Mouse (Mus musculus): ENCODE measurements around the gene Gpr180. TPM values are rescaled to one million over a fixed set of nuclear protein-coding genes. Genes with fewer than 3 reads are reported as not detected.
"Not testable (repeated sequence)": the region's sequence is repeated elsewhere in the genome, so short reads cannot be mapped to it uniquely, and the experiment has no call there.

Gene Gpr180
- total and polyA plus RNA-seq, 2 experiments = 28.0 to 32.7 TPM

DNA sequence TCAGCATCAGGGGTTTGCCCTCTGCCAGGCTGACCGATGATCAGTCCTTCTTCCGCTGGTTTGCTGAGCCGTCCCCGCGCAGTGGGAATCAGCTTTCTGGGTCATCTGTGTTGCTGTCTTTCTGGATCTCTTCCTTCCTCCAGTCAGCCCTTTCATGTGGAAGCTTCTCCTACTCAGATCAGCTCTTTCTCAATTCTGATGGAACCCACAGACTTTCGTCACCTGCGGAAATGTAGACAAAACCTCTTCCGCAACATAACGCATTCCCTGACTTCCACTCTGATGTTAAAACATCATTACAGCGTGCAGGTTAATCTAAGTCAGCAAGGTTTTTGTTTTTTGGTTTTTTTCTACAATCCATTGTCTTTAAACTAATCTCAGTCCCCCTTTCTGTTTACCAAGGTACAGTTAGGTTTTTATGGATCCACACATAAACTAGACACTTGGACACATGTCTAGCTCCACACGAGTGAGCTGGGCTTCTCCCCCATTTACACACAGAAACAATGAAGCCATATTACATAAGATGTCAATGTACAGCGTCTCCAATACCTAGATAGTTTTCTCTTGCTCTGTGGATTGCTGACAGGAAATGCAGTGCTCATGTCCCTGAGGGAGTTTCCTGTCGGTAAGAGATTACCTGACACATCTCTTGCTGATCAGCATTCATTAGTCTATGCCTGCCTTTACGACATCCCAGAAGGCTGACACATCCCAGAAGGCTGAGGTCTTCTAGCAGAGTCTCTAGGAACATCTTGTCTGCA is 35.5 kb upstream of the Gpr180 start:
- no peak overlapping the region for H3K9ac ChIP-seq (ENCODE audit: low read depth, low read length)
- 83% methylated on average over 14 of the region's 14 CpGs for WGBS
- H3K4me1 ChIP-seq (ENCODE audit: control insufficient read depth, insufficient read depth, low read length) = no peaks in the 10 kb centered on the region
- H3K36me3 ChIP-seq (ENCODE audit: control insufficient read depth, insufficient read depth, low read length) = no peaks in the 10 kb centered on the region
- no peaks in the 10 kb centered on the region for H3K79me2 ChIP-seq (ENCODE audit: control insufficient read depth, insufficient read depth, low read length)
- no peak for DNase-seq (ENCODE audit: extremely low read depth, low read depth, low spot score)
- no peaks in the 10 kb centered on the region for H3K27me3 ChIP-seq (ENCODE audit: control insufficient read depth, insufficient read depth, low read length)
- H3K4me3 ChIP-seq (ENCODE audit: insufficient read depth, low read depth, low read length) = no peak overlapping the region
- TF ChIP-seq CTCF (IDR thresholded peaks at IDR 0.05; ENCODE audit: low read depth, low read length) (no peak), POLR2A (IDR thresholded peaks at IDR 0.05; ENCODE audit: extremely low read depth, insufficient read depth, low read length) (no peak)
- no peak overlapping the region for H3K27ac ChIP-seq (replicated peaks; ENCODE audit: insufficient read depth, low read depth, low read length)

DNA sequence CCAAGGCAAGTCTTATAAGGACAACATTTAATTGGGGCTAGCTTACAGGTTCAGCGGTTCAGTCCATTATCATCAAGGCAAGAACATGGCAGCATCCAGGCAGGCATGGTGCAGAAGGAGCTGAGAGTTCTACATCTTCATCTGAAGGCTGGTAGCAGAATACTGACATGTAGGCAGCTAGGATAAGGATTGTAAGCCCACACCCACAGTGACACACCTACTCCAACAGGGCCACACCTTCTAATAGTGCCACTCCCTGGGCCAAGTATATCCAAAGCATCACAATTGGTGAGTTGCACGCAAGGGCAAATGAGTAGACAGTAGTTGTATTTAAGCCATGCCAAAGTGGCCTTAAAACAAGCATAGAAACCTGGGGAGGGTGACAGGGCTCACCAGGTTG is 29.5 kb upstream of the Gpr180 start:
- not testable (repeated sequence) for H3K4me3 ChIP-seq (ENCODE audit: insufficient read depth, low read depth, low read length); H3K9ac ChIP-seq (ENCODE audit: low read depth, low read length); H3K27ac ChIP-seq (replicated peaks; ENCODE audit: insufficient read depth, low read depth, low read length); H3K27me3 ChIP-seq (ENCODE audit: control insufficient read depth, insufficient read depth, low read length); H3K79me2 ChIP-seq (ENCODE audit: control insufficient read depth, insufficient read depth, low read length); DNase-seq (ENCODE audit: extremely low read depth, low read depth, low spot score); H3K4me1 ChIP-seq (ENCODE audit: control insufficient read depth, insufficient read depth, low read length); H3K36me3 ChIP-seq (ENCODE audit: control insufficient read depth, insufficient read depth, low read length)
- 98% methylated on average over 2 of the region's 2 CpGs for WGBS

DNA sequence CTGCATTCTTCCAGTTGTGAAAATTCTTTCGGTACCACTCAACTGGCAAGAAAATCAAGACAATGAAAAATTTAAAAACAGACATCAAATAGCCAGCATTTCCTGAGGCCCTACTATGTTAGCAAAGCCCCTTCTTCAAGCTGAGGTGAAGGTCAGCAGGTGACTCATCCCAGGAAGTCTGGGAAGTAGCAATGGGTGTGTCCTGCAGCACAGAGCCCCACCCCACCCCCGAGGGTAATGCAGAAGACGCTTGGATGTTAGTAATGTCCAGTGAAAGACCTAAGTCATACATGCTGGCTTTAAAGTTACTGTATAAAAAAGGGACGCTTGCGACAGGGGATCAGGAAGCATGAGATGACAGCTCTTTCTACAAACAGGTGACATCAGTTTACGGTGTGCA is 23.8 kb upstream of the Gpr180 start:
- Histone ChIP-seq H3K4me1 (ENCODE audit: control insufficient read depth, insufficient read depth, low read length) (no peaks in the 10 kb centered on the region), H3K27me3 (ENCODE audit: control insufficient read depth, insufficient read depth, low read length) (no peaks in the 10 kb centered on the region), H3K36me3 (ENCODE audit: control insufficient read depth, insufficient read depth, low read length) (peaks cover 33% of the 10 kb centered on the region), H3K9ac (ENCODE audit: low read depth, low read length) (no peak overlapping the region), H3K27ac (replicated peaks; ENCODE audit: insufficient read depth, low read depth, low read length) (no peak overlapping the region), H3K79me2 (ENCODE audit: control insufficient read depth, insufficient read depth, low read length) (no peaks in the 10 kb centered on the region), H3K4me3 (ENCODE audit: insufficient read depth, low read depth, low read length) (no peak overlapping the region)
- no peak for TF ChIP-seq CTCF (IDR thresholded peaks at IDR 0.05; ENCODE audit: low read depth, low read length)
- no peak for TF ChIP-seq POLR2A (IDR thresholded peaks at IDR 0.05; ENCODE audit: extremely low read depth, insufficient read depth, low read length)
- WGBS = 86% methylated on average over 6 of the region's 6 CpGs
- no peak for DNase-seq (ENCODE audit: extremely low read depth, low read depth, low spot score)

DNA sequence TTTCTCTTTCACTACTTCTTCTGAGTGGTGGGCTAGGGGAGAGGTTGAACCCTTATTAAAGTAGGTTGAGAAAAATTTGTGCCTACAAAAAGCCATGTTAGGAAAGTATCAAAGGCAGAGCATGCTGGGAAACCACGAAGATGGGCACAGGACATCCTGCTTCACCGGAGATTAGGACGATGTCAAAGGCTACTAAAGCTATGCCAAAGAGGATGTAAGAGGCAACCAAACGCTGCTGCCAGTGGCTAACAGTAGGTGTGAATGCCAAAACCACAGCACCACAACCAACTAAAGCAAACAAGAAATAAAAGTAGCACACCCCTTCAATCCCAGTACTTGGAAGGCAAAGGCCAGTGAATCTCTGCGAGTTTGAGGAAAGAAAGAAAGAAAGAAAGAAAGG is 12.8 kb upstream of the Gpr180 start:
- TF ChIP-seq POLR2A (IDR thresholded peaks at IDR 0.05; ENCODE audit: extremely low read depth, insufficient read depth, low read length) = no peak
- no peak for TF ChIP-seq CTCF (IDR thresholded peaks at IDR 0.05; ENCODE audit: low read depth, low read length)
- DNase-seq (ENCODE audit: extremely low read depth, low read depth, low spot score) = peak; percentile 94
- Histone ChIP-seq H3K27me3 (ENCODE audit: control insufficient read depth, insufficient read depth, low read length) (no peaks in the 10 kb centered on the region), H3K79me2 (ENCODE audit: control insufficient read depth, insufficient read depth, low read length) (peaks cover 10% of the 10 kb centered on the region; the same call in 1 of the 2 replicates), H3K27ac (replicated peaks; ENCODE audit: insufficient read depth, low read depth, low read length) (peak overlapping the region; percentile 25), H3K36me3 (ENCODE audit: control insufficient read depth, insufficient read depth, low read length) (peaks cover 24% of the 10 kb centered on the region; the same call in 1 of the 2 replicates), H3K4me3 (ENCODE audit: insufficient read depth, low read depth, low read length) (no peak overlapping the region), H3K9ac (ENCODE audit: low read depth, low read length) (no peak overlapping the region), H3K4me1 (ENCODE audit: control insufficient read depth, insufficient read depth, low read length) (peaks cover 15% of the 10 kb centered on the region)
- WGBS = 4% methylated on average over 5 of the region's 5 CpGs

DNA sequence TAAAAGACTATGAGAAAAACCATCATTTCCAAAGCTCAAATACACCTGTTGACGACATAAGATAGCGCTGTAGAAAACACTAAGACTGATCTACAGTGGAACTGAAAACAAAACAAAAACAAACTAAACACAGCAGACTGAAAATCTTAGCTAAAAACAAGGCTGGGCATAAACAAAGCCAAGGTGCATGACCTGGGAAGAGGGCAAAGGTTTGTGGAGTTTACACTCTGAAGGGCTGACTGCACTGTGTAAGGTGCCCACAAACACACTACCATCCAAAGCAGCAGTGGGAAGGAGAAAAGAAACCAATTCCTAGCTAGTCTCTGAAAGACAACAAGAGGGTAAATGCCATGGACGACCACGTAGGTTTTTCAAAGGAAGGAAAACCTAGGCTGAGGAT is 12.2 kb upstream of the Gpr180 start:
- TF ChIP-seq CTCF (IDR thresholded peaks at IDR 0.05; ENCODE audit: low read depth, low read length) (no peak), POLR2A (IDR thresholded peaks at IDR 0.05; ENCODE audit: extremely low read depth, insufficient read depth, low read length) (no peak)
- H3K27ac ChIP-seq (replicated peaks; ENCODE audit: insufficient read depth, low read depth, low read length) = peak overlapping the region; percentile 96
- H3K36me3 ChIP-seq (ENCODE audit: control insufficient read depth, insufficient read depth, low read length) = peaks cover 20% of the 10 kb centered on the region; the same call in 1 of the 2 replicates
- no peak overlapping the region for H3K9ac ChIP-seq (ENCODE audit: low read depth, low read length)
- peaks cover 15% of the 10 kb centered on the region for H3K4me1 ChIP-seq (ENCODE audit: control insufficient read depth, insufficient read depth, low read length)
- H3K27me3 ChIP-seq (ENCODE audit: control insufficient read depth, insufficient read depth, low read length) = no peaks in the 10 kb centered on the region
- H3K79me2 ChIP-seq (ENCODE audit: control insufficient read depth, insufficient read depth, low read length) = peaks cover 10% of the 10 kb centered on the region; the same call in 1 of the 2 replicates
- peak; percentile 94 for DNase-seq (ENCODE audit: extremely low read depth, low read depth, low spot score)
- 25% methylated on average over 4 of the region's 4 CpGs for WGBS
- no peak overlapping the region for H3K4me3 ChIP-seq (ENCODE audit: insufficient read depth, low read depth, low read length)

DNA sequence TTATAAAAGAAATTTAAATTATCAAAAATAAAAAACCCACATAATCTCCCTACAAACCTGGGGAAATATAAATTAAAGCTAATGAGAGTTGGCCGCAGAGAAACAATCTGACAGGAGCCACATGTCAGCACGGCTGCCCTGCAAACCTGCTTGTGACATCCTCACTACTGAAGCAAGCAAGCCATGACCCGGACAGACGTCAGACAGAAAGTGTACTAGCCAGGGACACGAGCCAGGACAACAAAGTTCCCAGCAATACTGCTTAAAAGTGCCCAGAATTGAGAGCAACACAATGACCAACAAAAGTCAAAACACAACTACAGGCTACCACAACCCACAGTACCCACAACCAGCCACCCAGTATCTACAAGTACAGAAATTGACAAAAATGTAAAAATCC is 10.7 kb upstream of the Gpr180 start:
- peaks cover 10% of the 10 kb centered on the region; the same call in 1 of the 2 replicates for H3K79me2 ChIP-seq (ENCODE audit: control insufficient read depth, insufficient read depth, low read length)
- TF ChIP-seq CTCF (IDR thresholded peaks at IDR 0.05; ENCODE audit: low read depth, low read length) (no peak), POLR2A (IDR thresholded peaks at IDR 0.05; ENCODE audit: extremely low read depth, insufficient read depth, low read length) (no peak)
- peaks cover 16% of the 10 kb centered on the region for H3K4me1 ChIP-seq (ENCODE audit: control insufficient read depth, insufficient read depth, low read length)
- no peak overlapping the region for H3K4me3 ChIP-seq (ENCODE audit: insufficient read depth, low read depth, low read length)
- DNase-seq (ENCODE audit: extremely low read depth, low read depth, low spot score) = peak; percentile 96
- peak overlapping the region; percentile 9 for H3K27ac ChIP-seq (replicated peaks; ENCODE audit: insufficient read depth, low read depth, low read length)
- no peak overlapping the region for H3K9ac ChIP-seq (ENCODE audit: low read depth, low read length)
- H3K27me3 ChIP-seq (ENCODE audit: control insufficient read depth, insufficient read depth, low read length) = no peaks in the 10 kb centered on the region
- peaks cover 11% of the 10 kb centered on the region; the same call in 1 of the 2 replicates for H3K36me3 ChIP-seq (ENCODE audit: control insufficient read depth, insufficient read depth, low read length)
- 22% methylated on average over 5 of the region's 5 CpGs for WGBS

Data from liver, adult 2 months (tissue).